Mouse (Mus musculus): ENCODE results near the gene Gzmc. TPM values are rescaled to one million over a fixed set of nuclear protein-coding genes. Genes with fewer than 3 reads are reported as not detected.
"Not testable (repeated sequence)": the region's sequence is repeated elsewhere in the genome, so short reads cannot be mapped to it uniquely, and the experiment has no call there.

The Gzmc gene
- total RNA-seq (2021): not detected in 2 replicates
- long read RNA-seq, experiment 1: 0 reads
- long read RNA-seq, experiment 2: 0 reads

DNA sequence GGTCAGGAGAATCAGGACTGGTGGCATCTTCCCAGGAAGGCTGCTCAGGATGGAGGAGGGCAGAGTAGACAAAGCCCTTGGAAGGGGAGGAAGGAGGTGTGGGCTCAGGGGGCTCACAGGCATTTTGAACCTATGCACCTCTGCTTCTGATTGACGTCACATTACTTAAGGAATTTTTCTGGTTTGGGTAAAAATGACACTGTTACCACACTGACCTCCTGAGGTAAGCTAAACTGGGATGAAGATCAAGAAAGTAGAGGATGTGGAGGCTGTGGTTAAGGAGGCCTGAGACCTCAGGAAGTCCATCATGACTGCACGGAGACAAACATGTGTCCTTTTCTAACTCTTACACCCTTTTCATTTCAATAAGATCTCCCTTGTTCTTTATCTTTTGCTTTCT is at the start of gene Gzmc:
Gene Gzmc (minus strand): TSS at position 101 of the 400 bp plus-strand sequence.
- DNase-seq: no peak

DNA sequence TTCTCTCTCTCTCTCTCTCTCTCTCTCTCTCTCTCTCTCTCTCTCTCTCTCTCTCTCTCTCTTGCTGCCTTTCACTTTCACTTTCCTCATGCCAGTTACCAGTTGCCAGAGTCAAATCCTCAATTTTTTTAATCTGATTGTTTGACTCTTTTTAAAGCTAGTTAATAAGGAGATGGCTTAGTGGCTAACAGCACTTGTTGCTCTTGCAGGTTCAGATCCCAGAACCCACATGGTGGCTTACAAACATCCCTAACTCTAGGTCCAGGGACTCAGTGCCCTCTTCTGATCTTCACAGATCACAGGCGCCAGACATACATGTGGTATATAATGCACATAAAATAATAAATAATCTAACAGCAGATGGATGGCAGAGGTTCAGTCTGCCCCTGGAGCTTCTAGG is 49.4 kb upstream of the Gzmc start:
- no peak for DNase-seq

DNA sequence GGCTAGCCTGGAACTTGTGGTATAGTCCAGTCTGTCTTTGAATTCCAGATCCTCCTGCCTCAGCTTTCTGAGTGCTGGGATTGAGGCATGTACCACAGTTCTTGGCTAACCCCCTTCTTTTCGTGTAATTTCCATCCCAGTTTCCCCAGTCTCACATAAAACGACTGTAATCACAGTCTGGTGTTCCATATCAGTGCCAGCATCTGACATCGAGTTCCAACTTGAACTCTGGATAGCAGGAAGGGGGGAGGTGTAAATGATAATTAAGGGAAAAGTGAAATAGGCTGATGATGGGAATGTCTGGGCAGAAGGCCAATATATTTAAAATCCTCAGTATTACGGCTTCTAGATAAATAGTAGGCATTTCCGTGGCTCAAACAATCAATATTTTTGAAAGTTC is 46.6 kb upstream of the Gzmc start:
- no peak for DNase-seq

DNA sequence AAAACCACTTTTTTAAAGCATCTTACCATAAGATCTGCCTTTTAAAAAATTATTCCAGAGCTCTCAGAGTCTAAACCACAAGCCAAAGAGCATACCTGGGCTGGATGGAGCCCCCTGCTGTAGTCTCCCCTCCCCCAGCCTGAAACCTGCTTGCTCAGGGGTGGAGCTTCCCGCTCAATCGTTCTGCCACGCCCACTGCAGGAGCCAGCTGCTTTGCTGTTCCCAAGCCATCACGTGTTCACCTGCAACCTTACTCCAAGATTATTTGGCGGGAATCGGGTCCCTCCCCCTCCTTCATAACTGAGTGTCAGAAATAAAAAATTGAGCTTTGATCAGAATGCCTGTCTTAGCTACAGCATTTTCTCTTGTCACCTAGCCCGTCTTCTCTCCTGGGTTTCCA is 44.2 kb upstream of the Gzmc start:
- not testable (repeated sequence) for DNase-seq

DNA sequence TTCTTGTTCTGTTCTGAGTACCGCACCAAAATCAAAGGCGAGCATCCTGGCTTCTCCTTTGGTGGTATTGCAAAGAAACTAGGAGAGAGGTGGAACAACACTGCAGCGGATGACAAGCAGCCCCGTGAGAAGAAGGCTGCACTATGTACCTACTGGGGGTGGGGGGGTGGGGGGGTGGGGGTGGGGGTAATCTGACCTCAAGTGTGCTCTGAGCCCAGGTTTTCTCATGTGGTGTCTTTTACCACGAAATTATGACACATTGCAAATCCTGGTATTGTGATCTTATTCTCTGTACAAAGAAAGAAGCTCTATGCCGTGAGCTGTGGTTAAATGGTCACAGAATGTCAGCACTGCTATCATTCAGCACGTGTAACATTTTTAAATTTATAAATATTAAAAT is 41.6 kb upstream of the Gzmc start:
- DNase-seq: not testable (repeated sequence)

DNA sequence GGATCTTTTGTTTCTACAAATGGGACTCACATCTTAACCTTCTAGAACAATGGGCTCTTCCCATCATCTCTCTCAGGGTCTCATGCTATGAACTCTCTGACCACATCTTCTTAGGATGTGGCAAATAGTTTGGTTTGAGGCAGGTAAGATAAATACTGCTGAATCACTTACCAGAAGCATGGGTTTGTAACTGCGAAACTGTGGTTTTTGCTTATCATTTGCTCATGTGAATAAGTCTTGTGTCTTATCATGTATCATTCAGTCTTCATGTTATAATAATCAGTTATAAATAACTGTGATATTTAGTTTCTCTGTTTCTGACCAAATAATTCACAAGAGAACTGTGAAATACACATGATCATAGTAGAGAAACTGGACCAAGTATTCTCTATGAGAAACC is 31.7 kb upstream of the Gzmc start:
- no peak for DNase-seq

DNA sequence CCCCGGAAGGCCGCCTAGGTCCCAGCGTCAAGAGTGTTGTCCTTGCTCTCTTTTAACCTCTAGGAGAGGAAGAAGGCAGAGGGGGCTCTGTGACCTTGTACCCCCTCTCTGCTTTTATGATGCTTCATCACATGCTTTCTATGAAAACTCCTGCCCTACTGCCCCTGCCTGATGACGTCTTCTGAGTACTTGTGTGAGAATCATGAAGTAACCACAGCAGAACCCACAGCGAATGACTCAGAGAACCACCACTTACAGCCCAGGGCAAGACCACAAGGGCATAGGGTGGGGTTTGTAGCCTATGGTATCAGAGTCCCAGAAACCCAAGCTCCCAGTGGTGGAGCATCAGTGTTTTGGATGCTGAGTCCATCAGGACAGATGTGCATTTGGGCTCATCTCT is 27.7 kb upstream of the Gzmc start, which contains the start of gene Gzmb:
Gene Gzmb (minus strand): TSS at position 108 of the 400 bp plus-strand sequence.
- no peak for DNase-seq

DNA sequence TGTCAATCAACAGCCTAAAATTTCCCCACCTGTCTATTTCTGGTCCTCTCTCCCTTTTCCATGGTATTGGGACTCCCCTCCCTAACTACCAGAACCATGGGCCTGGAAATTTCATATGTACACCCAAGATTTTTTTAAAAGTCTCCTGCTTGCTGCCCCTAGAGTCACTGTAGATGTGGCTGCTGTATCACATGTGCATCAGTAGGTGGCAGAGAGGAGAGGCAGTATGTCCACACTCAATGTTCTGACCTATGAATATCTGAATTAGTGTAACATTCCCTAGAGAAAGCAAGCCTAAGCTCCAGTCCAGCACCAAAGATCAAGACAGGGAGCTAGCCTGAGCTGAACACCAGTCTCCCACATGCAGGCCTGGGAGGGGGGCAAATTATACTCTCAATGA is 6.0 kb upstream of the Gzmc start:
- DNase-seq: no peak

DNA sequence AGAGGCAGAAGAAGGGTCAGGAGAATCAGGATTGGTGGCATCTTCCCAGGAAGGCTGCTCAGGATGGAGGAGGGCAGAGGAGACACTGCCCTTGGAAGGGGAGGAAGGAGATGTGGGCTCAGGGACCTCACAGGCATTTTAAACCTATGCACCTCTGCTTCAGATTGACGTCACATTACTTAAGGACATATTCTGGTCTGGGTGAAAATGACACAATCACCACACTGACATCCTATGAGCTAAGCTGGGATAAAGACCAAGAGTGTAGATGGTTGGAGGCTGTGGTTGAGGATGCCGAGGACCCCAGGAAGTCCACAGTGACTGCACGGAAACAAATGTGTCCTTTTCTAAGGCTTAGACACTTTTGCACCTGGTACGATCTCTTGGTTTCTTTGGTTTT is 23.1 kb downstream of the Gzmc start, which contains the start of gene Gzmf:
Gene Gzmf (minus strand): TSS at position 101 of the 400 bp plus-strand sequence.
- no peak for DNase-seq

DNA sequence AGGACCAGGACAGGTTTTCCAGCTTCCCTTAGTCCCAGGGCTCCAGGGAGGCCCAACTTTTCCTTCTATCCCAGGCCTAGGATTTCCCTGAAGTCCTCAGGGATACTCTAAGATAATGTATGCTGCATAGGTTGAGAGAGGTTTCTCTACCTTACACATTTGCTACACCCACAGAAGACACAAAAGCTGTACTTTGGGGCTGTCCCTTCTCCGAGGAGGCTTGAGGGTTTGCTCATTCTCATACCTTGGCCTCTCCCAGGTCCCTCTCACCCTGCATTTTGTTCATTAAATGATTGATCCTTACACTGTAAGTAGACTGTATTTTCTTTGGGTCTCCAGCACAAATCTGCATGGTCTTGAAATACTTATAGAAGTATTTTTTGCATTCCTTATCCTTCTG is 28.8 kb downstream of the Gzmc start:
- DNase-seq: no peak

DNA sequence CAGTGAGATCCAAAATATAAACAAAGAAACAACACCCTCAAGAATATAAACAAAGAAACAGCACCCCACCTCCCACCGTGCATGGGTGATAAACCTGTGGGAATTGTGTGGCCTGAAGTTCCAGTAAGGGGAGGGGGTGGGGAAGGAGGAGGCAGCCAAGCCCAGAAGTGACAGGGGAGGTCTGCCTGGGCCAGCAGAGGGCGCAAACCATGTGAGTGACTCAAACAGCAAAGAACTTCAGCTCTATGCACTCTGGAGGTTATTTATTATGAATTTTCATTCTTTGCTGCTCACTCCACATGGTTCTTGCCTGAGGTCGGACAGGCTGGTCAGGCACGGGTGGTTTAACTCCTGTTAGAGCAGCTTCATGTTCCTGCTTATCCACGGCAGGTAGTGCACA is 29.4 kb downstream of the Gzmc start:
- peak; percentile 53 for DNase-seq

DNA sequence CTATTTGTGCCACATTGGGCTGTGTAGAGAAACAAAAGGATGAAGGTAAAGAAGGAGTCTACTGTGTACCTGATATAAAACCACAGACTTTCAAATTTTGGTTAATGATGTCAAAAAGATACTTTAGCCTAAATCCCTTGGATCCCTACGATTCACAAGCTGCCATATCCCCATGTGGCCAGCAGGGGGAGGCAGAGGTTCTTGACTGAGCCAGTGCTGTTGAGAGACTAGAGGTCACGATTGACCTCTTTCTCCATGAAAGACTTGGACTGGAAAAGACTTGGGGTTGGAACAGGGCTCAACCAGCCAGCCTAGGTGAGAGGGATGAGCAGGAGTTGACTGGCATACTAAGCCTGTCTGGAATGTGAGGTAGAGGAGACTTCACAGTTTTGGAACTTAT is 30.5 kb downstream of the Gzmc start:
- peak; percentile 81 for DNase-seq

DNA sequence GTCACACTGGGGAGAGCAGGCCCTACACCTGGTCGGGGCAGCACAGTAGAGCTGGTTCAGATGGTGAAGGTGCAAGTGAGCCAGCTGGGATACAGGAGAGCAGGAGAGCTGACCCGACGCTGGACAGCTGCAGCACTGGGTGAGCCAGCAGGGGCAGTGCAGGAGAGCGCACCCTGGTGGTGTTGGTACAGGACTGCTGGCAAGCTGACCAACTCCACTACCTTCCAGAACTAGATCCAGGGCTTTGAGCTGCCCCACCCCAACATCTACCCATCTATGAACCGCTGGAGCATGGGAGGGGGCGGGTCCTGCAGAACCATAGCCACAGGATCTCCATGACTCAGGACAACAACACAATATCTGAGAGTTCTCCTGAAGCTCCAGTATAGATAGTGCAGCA is 47.5 kb downstream of the Gzmc start:
- DNase-seq: peak; percentile 32

DNA sequence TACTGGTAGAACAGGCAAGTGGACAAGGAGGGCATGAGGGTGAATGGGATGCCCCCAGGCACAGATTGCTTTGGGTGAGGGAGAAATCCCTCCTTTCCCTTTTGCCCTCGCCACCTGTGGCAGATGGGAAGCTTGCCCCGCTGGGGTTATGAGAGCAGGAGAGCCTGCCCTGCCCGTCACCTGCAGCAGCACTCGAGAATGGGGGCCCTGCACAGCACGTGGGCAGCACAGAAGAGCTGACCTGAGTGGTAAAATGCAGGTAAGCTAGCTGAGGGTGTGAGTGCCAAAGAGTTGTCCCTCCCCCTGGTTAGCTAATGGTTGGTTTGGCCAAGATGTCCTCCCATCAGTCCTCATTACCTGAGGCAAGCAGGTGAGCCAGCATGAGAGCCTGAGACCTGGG is 47.9 kb downstream of the Gzmc start:
- DNase-seq: no peak

Other genes starting within 250 kb of the Gzmc start
- not detected in 2 replicates for gene Mcpt1, start 216.7 kb downstream of the Gzmc start, total RNA-seq (2021)
- gene Mcpt9, start 204.2 kb downstream of the Gzmc start, total RNA-seq (2021): not detected in 2 replicates
- not detected in 2 replicates for gene Mcpt2, start 192.6 kb downstream of the Gzmc start, total RNA-seq (2021)
- gene Mcpt4, start 172.3 kb downstream of the Gzmc start, total RNA-seq (2021): 2.7 and 3.3 TPM in 2 replicates
- 0.70 TPM in 1 of 2 replicates, not detected in the other for gene Mcpt8, start 149.4 kb downstream of the Gzmc start, total RNA-seq (2021)
- gene Ctsg, start 132.1 kb downstream of the Gzmc start, total RNA-seq (2021): 0.64 TPM in 1 of 2 replicates, not detected in the other
- not detected in 2 replicates for gene Gzme, start 114.0 kb downstream of the Gzmc start, total RNA-seq (2021)
- gene Gzmd, start 102.0 kb downstream of the Gzmc start, total RNA-seq (2021): not detected in 2 replicates
- gene Gzmg, start 75.1 kb downstream of the Gzmc start, total RNA-seq (2021): not detected in 2 replicates
- not detected in 2 replicates for gene Gzmn, start 60.1 kb downstream of the Gzmc start, total RNA-seq (2021)
- not detected in 2 replicates for gene Gzmf, start 23.2 kb downstream of the Gzmc start, total RNA-seq (2021)
- gene Gzmb, start 27.6 kb upstream of the Gzmc start, total RNA-seq (2021): 0.22 TPM in 1 of 2 replicates, not detected in the other
- 0.07 TPM in 1 of 2 replicates, not detected in the other for gene Atp12a, start 130.4 kb upstream of the Gzmc start, total RNA-seq (2021)
- gene Rnf17, start 167.9 kb upstream of the Gzmc start, total RNA-seq (2021): 0.48 and 1.2 TPM in 2 replicates